Mouse (Mus musculus): ENCODE results near the gene Gp1bb. TPM values are rescaled to one million over a fixed set of nuclear protein-coding genes. Genes with fewer than 3 reads are reported as not detected.
A peak's percentile ranks its signal among the peaks of the same experiment; 100 is the strongest.

The Gp1bb gene
- polyA plus RNA-seq, 1 experiment: 580 TPM

GRCm38 (mm10) chr16:18623751-18624540, 1.7 kb upstream of the Gp1bb start:
- no peaks in the 10 kb centered on the region; the same call in 1 of the 2 replicates for H3K27me3 ChIP-seq (ENCODE audit: control insufficient read depth, insufficient read depth, low read length)
- H3K36me3 ChIP-seq (ENCODE audit: control insufficient read depth, insufficient read depth, low read length): peaks cover 76% of the 10 kb centered on the region
- WGBS: 78% methylated on average over 15 of the region's 15 CpGs
- TF ChIP-seq CTCF (IDR thresholded peaks at IDR 0.05; ENCODE audit: extremely low read depth, insufficient read length, insufficient replicate concordance, low read depth, low read length): no peak
- TF ChIP-seq POLR2A (IDR thresholded peaks at IDR 0.05; ENCODE audit: low read depth, low read length): no peak
- peaks cover 13% of the 10 kb centered on the region for H3K4me1 ChIP-seq (ENCODE audit: control insufficient read depth, insufficient read depth, insufficient read length, low read length)
- H3K4me3 ChIP-seq (ENCODE audit: low read depth, low read length): no peak overlapping the region
- no peak overlapping the region for H3K27ac ChIP-seq (ENCODE audit: insufficient read depth, low read depth, low read length)

GRCm38 (mm10) chr16:18622916-18623750, 930 bp upstream of the Gp1bb start:
- H3K4me3 ChIP-seq (ENCODE audit: low read depth, low read length): no peak overlapping the region
- TF ChIP-seq POLR2A (IDR thresholded peaks at IDR 0.05; ENCODE audit: low read depth, low read length) (no peak), CTCF (IDR thresholded peaks at IDR 0.05; ENCODE audit: extremely low read depth, insufficient read length, insufficient replicate concordance, low read depth, low read length) (no peak)
- H3K4me1 ChIP-seq (ENCODE audit: control insufficient read depth, insufficient read depth, insufficient read length, low read length): peaks cover 15% of the 10 kb centered on the region
- peaks cover 73% of the 10 kb centered on the region for H3K36me3 ChIP-seq (ENCODE audit: control insufficient read depth, insufficient read depth, low read length)
- WGBS: 83% methylated on average over 29 of the region's 29 CpGs
- H3K27ac ChIP-seq (ENCODE audit: insufficient read depth, low read depth, low read length): no peak overlapping the region
- no peaks in the 10 kb centered on the region; the same call in 1 of the 2 replicates for H3K27me3 ChIP-seq (ENCODE audit: control insufficient read depth, insufficient read depth, low read length)

DNA sequence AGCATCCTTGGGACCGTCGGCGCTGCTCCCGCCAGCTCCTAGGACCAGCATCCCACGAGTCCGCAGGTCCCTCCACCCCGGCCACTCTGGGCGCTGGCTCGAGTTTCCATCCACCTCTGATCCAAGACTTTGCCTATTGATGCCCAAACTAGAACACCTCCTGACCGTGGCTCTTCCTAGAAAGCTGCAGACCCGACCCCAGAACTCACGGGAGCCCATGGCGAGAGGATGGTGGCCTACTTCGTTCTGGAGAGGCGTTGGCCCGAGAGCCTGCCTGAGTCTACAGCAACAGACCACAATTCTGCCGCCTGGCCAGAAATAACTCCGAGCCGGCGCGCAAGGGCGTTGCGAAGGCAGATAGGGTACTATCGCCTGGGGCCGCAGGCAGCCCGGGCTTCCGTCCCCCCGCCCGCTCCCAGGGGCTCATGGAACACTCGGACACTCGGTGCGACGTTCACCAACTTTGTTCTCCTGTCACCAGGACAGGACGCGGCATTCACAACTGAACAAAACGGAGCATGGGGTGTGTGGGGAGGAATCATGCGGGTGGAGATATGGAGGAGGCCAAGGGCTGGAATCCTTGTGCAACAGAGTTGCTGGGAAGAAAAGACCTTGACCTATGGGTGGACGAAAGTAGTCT, 721 bp downstream of the Gp1bb start:
- Histone ChIP-seq H3K4me3 (ENCODE audit: low read depth, low read length) (no peak overlapping the region), H3K27me3 (ENCODE audit: control insufficient read depth, insufficient read depth, low read length) (no peaks in the 10 kb centered on the region; the same call in 1 of the 2 replicates), H3K27ac (ENCODE audit: insufficient read depth, low read depth, low read length) (no peak overlapping the region), H3K4me1 (ENCODE audit: control insufficient read depth, insufficient read depth, insufficient read length, low read length) (peaks cover 20% of the 10 kb centered on the region), H3K36me3 (ENCODE audit: control insufficient read depth, insufficient read depth, low read length) (peaks cover 66% of the 10 kb centered on the region)
- 60% methylated on average over 38 of the region's 38 CpGs for WGBS
- TF ChIP-seq CTCF (IDR thresholded peaks at IDR 0.05; ENCODE audit: extremely low read depth, insufficient read length, insufficient replicate concordance, low read depth, low read length) (no peak), POLR2A (IDR thresholded peaks at IDR 0.05; ENCODE audit: low read depth, low read length) (no peak)

DNA sequence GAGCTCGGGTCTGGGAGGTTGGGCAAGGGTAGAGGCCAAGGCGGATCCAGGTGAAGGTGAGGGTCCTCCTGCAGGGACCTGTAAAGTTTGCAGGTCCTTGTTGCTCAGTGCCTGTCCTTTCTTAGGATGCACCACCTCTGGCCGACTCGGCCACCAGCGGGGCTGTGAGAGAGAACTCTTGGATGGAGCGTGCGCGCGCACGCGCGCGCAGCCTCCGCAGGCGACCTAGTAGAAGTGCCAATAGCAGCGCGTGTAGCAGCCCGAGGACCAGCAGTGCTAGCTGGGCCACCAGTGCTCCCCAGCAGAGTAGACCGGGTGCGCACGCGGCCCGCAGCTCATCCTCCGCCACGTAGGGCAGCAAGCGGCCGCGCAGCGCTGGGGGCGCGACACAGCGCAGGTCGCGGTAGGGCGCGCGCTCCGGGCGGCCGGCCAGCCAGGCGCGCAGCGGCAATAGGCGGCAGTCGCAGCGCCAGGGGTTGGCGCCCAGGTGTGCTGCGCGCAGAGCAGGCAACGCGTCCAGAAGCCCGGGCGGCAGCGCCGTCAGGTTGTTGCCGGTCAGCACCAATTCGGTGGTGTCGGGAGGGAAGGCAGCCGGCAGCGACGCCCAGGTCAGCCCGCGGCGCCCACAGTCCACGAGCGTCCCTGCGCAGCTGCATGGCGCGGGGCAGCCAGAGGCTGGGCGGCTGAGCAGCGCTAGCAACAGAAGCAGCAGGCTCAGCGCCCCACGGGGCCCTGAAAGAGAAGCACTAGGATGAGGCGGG, 1.4 kb downstream of the Gp1bb start:
- 33% methylated on average over 74 of the region's 74 CpGs for WGBS
- no peaks in the 10 kb centered on the region; the same call in 1 of the 2 replicates for H3K27me3 ChIP-seq (ENCODE audit: control insufficient read depth, insufficient read depth, low read length)
- H3K36me3 ChIP-seq (ENCODE audit: control insufficient read depth, insufficient read depth, low read length): peaks cover 60% of the 10 kb centered on the region
- H3K4me3 ChIP-seq (ENCODE audit: low read depth, low read length): peak overlapping the region; percentile 29; the same call in 1 of the 2 replicates
- H3K27ac ChIP-seq (ENCODE audit: insufficient read depth, low read depth, low read length): no peak overlapping the region
- peaks cover 15% of the 10 kb centered on the region for H3K4me1 ChIP-seq (ENCODE audit: control insufficient read depth, insufficient read depth, insufficient read length, low read length)
- no peak for TF ChIP-seq CTCF (IDR thresholded peaks at IDR 0.05; ENCODE audit: extremely low read depth, insufficient read length, insufficient replicate concordance, low read depth, low read length)
- no peak for TF ChIP-seq POLR2A (IDR thresholded peaks at IDR 0.05; ENCODE audit: low read depth, low read length)

- no peaks in the 10 kb centered on the region; the same call in 1 of the 2 replicates for H3K27me3 ChIP-seq (ENCODE audit: control insufficient read depth, insufficient read depth, low read length)
- WGBS: 76% methylated on average over 6 of the region's 6 CpGs
- no peak for TF ChIP-seq POLR2A (IDR thresholded peaks at IDR 0.05; ENCODE audit: low read depth, low read length)
- no peak for TF ChIP-seq CTCF (IDR thresholded peaks at IDR 0.05; ENCODE audit: extremely low read depth, insufficient read length, insufficient replicate concordance, low read depth, low read length)
These were observed 2.0 kb downstream of the Gp1bb start for GRCm38 (mm10) chr16:18620201-18620600.

GRCm38 (mm10) chr16:18619110-18619509, 3.1 kb downstream of the Gp1bb start:
- H3K4me3 ChIP-seq (ENCODE audit: low read depth, low read length): no peak overlapping the region
- H3K36me3 ChIP-seq (ENCODE audit: control insufficient read depth, insufficient read depth, low read length): peaks cover 43% of the 10 kb centered on the region
- TF ChIP-seq POLR2A (IDR thresholded peaks at IDR 0.05; ENCODE audit: low read depth, low read length) (no peak), CTCF (IDR thresholded peaks at IDR 0.05; ENCODE audit: extremely low read depth, insufficient read length, insufficient replicate concordance, low read depth, low read length) (no peak)
- peaks cover 14% of the 10 kb centered on the region for H3K4me1 ChIP-seq (ENCODE audit: control insufficient read depth, insufficient read depth, insufficient read length, low read length)
- no peak overlapping the region for H3K27ac ChIP-seq (ENCODE audit: insufficient read depth, low read depth, low read length)
- 68% methylated on average over 4 of the region's 4 CpGs for WGBS
- H3K27me3 ChIP-seq (ENCODE audit: control insufficient read depth, insufficient read depth, low read length): no peaks in the 10 kb centered on the region; the same call in 1 of the 2 replicates

More at GRCm38 (mm10) chr16:18620201-18620600, 2.0 kb downstream of the Gp1bb start:
- Histone ChIP-seq H3K4me3 (ENCODE audit: low read depth, low read length) (no peak overlapping the region), H3K27ac (ENCODE audit: insufficient read depth, low read depth, low read length) (no peak overlapping the region), H3K4me1 (ENCODE audit: control insufficient read depth, insufficient read depth, insufficient read length, low read length) (peaks cover 14% of the 10 kb centered on the region), H3K36me3 (ENCODE audit: control insufficient read depth, insufficient read depth, low read length) (peaks cover 54% of the 10 kb centered on the region)

All from small intestine, adult 2 months (tissue).